In the genomic region with DNA sequence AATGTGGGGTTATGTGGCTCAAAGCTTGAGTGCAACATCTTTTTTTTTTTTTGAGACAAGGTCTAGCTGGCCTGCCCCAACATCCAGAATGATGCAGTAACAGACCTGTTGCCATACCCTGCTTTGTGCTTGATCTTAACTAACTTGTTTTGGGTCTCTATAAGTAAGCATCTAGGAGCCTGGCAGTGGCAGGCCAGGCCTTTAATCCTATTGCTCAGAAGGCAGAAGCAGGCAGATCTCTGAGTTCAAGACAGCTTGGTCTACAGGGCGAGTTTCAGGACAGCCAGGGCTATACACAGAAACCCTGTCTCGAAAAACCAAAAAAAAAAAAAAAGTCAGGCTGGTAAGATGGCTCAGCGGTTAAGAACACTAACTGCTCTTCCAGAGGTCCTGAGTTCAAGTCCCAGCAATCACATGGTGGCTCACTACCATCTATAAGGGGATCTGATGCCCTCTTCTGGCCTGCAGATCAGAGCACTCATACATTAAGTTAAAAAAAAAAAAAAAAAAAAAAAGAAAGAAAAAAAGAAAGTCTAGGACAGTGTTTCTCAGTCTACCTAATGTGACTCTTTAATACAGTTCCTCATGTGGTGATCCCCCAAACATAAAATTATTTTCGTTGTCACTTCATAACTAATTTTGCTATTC, we compare ENCODE assay signal across 9 mouse cellular contexts. TPM values are rescaled to one million over a fixed set of nuclear protein-coding genes. Genes with fewer than 3 reads are reported as not detected.
DNase-seq lines count a peak whose midpoint lies in the region; ATAC-seq and TF ChIP-seq lines count a peak whose summit lies in the region.
"Had no signal": no experiment of that assay in that cellular context is flagged by ENCODE, and none has a peak within 500 bp of the region (broad histone marks: within the 10 kb centered on the region; RNA-seq: fewer than 3 reads in every experiment).

No protein-coding gene starts in this region.

- no peaks in the 10 kb centered on the region for H3K27me3 ChIP-seq in forebrain, embryonic 10.5 days (ENCODE audit: poor library complexity, severe bottlenecking)
- H3K27me3 ChIP-seq in liver, embryonic 11.5 days (replicated peaks; ENCODE audit: control insufficient read depth, insufficient read depth, low read length) = no peaks in the 10 kb centered on the region
- H3K27me3 ChIP-seq: Patski had no signal

- peaks cover 14% of the 10 kb centered on the region for H3K36me3 ChIP-seq in forebrain, embryonic 10.5 days (replicated peaks)
- H3K36me3 ChIP-seq in liver, embryonic 11.5 days (ENCODE audit: control insufficient read depth, insufficient read depth, low read length) = peaks cover 7% of the 10 kb centered on the region

- peak overlapping the region; percentile 67 for H3K4me2 ChIP-seq in liver, embryonic 11.5 days

- peak overlapping the region; percentile 92 for H3K9ac ChIP-seq in liver, embryonic 11.5 days (ENCODE audit: low read depth, low read length)

- peak; percentile 31; the same call in 1 of the 2 replicates for TF ChIP-seq CTCF in gastrocnemius, adult 2 months (IDR thresholded peaks at IDR 0.05)

- peak overlapping the region; percentile 100 for H3K27ac ChIP-seq in gastrocnemius, adult 2 months
- H3K27ac ChIP-seq in forebrain, embryonic 10.5 days = peak overlapping the region; percentile 97
- H3K27ac ChIP-seq in liver, embryonic 11.5 days (ENCODE audit: low read depth, low read length) = peak overlapping the region; percentile 100

- DNase-seq in gastrocnemius, adult 2 months = no peak
- no peak for DNase-seq in gastrocnemius, adult 8-10 months (ENCODE audit: low spot score in 2 of 2)
- DNase-seq in B cell, adult 2 months = peak; percentile 35 to 38
- no peak for DNase-seq in forebrain, embryonic 10.5 days (ENCODE audit: extremely low spot score, low spot score)
- DNase-seq in liver, embryonic 11.5 days (ENCODE audit: low spot score) = no peak
- DNase-seq in urinary bladder, postnatal 14 days (ENCODE audit: low spot score) = no peak
- no peak for DNase-seq in gastrocnemius, postnatal 4 days (ENCODE audit: low spot score in 2 of 2)

- ATAC-seq in liver, embryonic 11.5 days (replicated peaks; ENCODE audit: low FRiP score) = no peak
- no peak for ATAC-seq in erythroid progenitor cell, adult 5-6 weeks (replicated peaks; ENCODE audit: low FRiP score, poor library complexity, severe bottlenecking)

- WGBS in forebrain, embryonic 10.5 days = 67% methylated on average over 4 of the region's 4 CpGs
- 64% methylated on average over 4 of the region's 4 CpGs for WGBS in liver, embryonic 11.5 days

- H3K4me3 ChIP-seq in gastrocnemius, adult 2 months = peak overlapping the region; percentile 79
- peak overlapping the region; percentile 80 for H3K4me3 ChIP-seq in forebrain, embryonic 10.5 days
- H3K4me3 ChIP-seq in liver, embryonic 11.5 days (ENCODE audit: low read depth, low read length) = peak overlapping the region; percentile 85

- intact Hi-C loops in gastrocnemius, adult 2 months (cut with DNase I) = no loop called here

- no peaks in the 10 kb centered on the region for H3K9me3 ChIP-seq in forebrain, embryonic 10.5 days
- H3K9me3 ChIP-seq in liver, embryonic 11.5 days (ENCODE audit: control insufficient read depth, low read length) = no peaks in the 10 kb centered on the region

- peaks cover 19% of the 10 kb centered on the region for H3K4me1 ChIP-seq in forebrain, embryonic 10.5 days
- H3K4me1 ChIP-seq in liver, embryonic 11.5 days (replicated peaks; ENCODE audit: control insufficient read depth, insufficient read depth, low read length) = peaks cover 30% of the 10 kb centered on the region

RNA-seq across cellular contexts. Expression of a gene that starts 0.7 kb away (rescaled TPM):
- total RNA-seq in gastrocnemius, adult 2 months (2021) = 100 to 1,000 TPM; 194 to 199 TPM
- total RNA-seq in gastrocnemius, adult 8-10 months (2022) = 100 to 1,000 TPM; 178 to 228 (median 207) TPM
- polyA plus RNA-seq in forebrain, embryonic 10.5 days (2016; fragmentation: Nextera tagmentation; extraction: Ambion mirVana) = 73.3 and 78.8 TPM in 2 replicates
- 68.4 and 70.1 TPM in 2 replicates for polyA plus RNA-seq in liver, embryonic 11.5 days (2014; fragmentation: Nextera tagmentation; extraction: Ambion mirVana)
- 28.5 and 59.9 TPM in 2 replicates for total RNA-seq in erythroid progenitor cell, adult 5-6 weeks (2015; ENCODE audit: low replicate concordance)
- 25.1 and 48.1 TPM in 2 replicates for total RNA-seq in erythroid progenitor cell, adult 5-6 weeks (2017; ENCODE audit: low replicate concordance)
- 100 to 1,000 TPM; 183 to 188 TPM for total RNA-seq in gastrocnemius, postnatal 4 days (2021)

RNA-seq across cellular contexts. Expression of a gene that starts 37.7 kb away (rescaled TPM):
- total RNA-seq in gastrocnemius, adult 2 months (2021) = 100 to 1,000 TPM; 107 to 123 TPM
- total RNA-seq in gastrocnemius, adult 8-10 months (2022) = 100 to 1,000 TPM; 118 to 123 (median 121) TPM
- 38.8 and 39.3 TPM in 2 replicates for polyA plus RNA-seq in forebrain, embryonic 10.5 days (2016; fragmentation: Nextera tagmentation; extraction: Ambion mirVana)
- polyA plus RNA-seq in liver, embryonic 11.5 days (2014; fragmentation: Nextera tagmentation; extraction: Ambion mirVana) = 33.9 and 35.1 TPM in 2 replicates
- 11.2 and 18.9 TPM in 2 replicates for total RNA-seq in erythroid progenitor cell, adult 5-6 weeks (2015; ENCODE audit: low replicate concordance)
- total RNA-seq in erythroid progenitor cell, adult 5-6 weeks (2017; ENCODE audit: low replicate concordance) = 1.6 and 6.8 TPM in 2 replicates
- total RNA-seq in gastrocnemius, postnatal 4 days (2021) = 100 to 1,000 TPM; 100 to 115 TPM

RNA-seq across cellular contexts. Expression of a gene that starts 37.7 kb away (rescaled TPM):
- total RNA-seq in gastrocnemius, adult 2 months (2021) = 10 to 100 TPM; 14.5 to 17.2 TPM
- total RNA-seq in gastrocnemius, adult 8-10 months (2022) = 10 to 100 TPM; 14.0 to 15.3 (median 14.9) TPM
- polyA plus RNA-seq in forebrain, embryonic 10.5 days (2016; fragmentation: Nextera tagmentation; extraction: Ambion mirVana) = 41.9 and 42.0 TPM in 2 replicates
- 39.3 and 44.4 TPM in 2 replicates for polyA plus RNA-seq in liver, embryonic 11.5 days (2014; fragmentation: Nextera tagmentation; extraction: Ambion mirVana)
- 43.2 and 88.0 TPM in 2 replicates for total RNA-seq in erythroid progenitor cell, adult 5-6 weeks (2015; ENCODE audit: low replicate concordance)
- total RNA-seq in erythroid progenitor cell, adult 5-6 weeks (2017; ENCODE audit: low replicate concordance) = 19.1 and 26.3 TPM in 2 replicates
- total RNA-seq in gastrocnemius, postnatal 4 days (2021) = 10 to 100 TPM; 45.0 to 47.7 TPM

Comparison
In these comparisons a context has a peak if more than half of its experiments do, and no peak if none do; other contexts are left out.
1. DNase-seq: peak in B cell, adult 2 months (2 of 2); none in gastrocnemius, adult 2 months (single experiment), gastrocnemius, adult 8-10 months (0 of 2), forebrain, embryonic 10.5 days (single experiment), liver, embryonic 11.5 days (single experiment), urinary bladder, postnatal 14 days (single experiment) and gastrocnemius, postnatal 4 days (0 of 2).
2. RNA of a gene that starts 37.7 kb away (total RNA-seq): 107 to 123 TPM in gastrocnemius, adult 2 months, 118 to 123 TPM in gastrocnemius, adult 8-10 months and 100 to 115 TPM in gastrocnemius, postnatal 4 days; 1.6 to 18.9 TPM in erythroid progenitor cell, adult 5-6 weeks; every median in the first group is over 4 times any median in the second.
3. Peak in every context shown above with its lines, with median percentiles within 50 percentile points of each other: H3K27ac ChIP-seq and H3K4me3 ChIP-seq.